Mouse (Mus musculus): ENCODE measurements around the gene Aacs.
"Not testable (repeated sequence)": the region's sequence is repeated elsewhere in the genome, so short reads cannot be mapped to it uniquely, and the experiment has no call there.

Aacs gene

DNA sequence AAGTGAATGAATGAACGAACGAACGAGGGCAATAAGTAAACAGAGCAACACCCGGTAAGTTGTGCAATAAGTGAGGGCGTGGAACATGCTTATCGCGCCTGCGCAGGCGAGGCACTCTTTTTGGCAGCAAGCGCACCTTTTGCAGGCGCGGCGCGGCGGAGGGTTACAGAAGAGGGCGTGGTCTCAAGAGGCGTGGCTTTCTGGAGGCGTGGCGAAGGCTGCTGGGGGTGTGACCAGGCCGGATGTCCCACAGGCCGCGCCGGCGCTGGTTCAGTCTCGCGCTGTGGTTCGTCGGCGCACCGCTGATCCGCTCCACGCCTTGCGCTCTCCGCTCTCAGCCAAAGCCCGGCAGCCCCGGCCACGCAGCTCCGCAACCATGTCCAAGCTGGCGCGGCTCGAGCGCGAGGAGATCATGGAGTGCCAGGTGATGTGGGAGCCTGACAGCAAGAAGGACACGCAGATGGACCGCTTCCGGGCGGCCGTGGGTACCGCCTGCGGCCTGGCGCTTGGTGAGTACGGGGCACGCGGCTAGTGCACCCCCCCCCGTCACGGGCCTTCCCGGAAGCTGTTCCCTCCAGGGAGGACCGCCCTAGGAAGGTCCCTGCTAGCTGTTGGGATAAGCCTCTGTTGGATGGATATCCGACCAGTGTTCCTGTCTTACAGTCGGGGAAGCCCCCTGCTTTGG is at the start of gene Aacs:
TSS of gene Aacs (plus strand) at position 214 of the 685 bp plus-strand sequence.
- peak; percentile 97 for DNase-seq

DNA sequence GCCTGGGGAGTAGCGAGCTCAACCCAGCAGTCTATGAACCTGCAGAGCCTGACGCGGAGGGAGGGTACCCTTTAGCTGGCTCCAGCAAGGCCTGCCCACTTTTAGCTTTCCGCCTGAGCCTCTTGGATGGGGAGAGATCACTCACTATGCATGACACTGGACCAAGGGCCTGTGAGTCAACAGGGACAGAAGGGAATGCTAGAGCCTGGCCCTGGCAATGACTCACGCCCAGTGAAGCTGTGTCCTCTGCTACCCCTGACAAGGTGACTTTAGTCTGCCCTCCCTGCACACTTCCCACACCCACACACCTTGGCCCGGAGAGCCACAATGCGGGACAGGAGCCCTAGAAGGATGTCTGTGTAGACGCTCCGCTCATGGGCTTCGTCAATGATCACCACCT is 49.3 kb upstream of the Aacs start:
- no peak for DNase-seq

DNA sequence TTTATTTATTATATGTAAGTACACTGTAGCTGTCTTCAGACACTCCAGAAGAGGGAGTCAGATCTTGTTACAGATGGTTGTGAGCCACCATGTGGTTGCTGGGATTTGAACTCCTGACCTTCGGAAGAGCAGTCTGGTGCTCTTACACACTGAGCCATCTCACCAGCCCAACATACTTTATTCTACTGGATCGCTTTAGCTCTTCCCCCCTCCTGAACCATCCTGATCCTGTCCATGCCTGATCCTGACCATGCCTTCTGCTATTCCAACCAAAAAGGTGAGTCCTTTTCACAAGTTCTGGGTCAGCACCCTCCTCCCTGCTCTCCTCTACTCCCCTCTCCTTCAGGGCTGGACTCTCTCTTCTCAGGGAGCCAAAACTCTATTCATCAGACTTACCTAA is 43.3 kb upstream of the Aacs start:
- DNase-seq: not testable (repeated sequence)

DNA sequence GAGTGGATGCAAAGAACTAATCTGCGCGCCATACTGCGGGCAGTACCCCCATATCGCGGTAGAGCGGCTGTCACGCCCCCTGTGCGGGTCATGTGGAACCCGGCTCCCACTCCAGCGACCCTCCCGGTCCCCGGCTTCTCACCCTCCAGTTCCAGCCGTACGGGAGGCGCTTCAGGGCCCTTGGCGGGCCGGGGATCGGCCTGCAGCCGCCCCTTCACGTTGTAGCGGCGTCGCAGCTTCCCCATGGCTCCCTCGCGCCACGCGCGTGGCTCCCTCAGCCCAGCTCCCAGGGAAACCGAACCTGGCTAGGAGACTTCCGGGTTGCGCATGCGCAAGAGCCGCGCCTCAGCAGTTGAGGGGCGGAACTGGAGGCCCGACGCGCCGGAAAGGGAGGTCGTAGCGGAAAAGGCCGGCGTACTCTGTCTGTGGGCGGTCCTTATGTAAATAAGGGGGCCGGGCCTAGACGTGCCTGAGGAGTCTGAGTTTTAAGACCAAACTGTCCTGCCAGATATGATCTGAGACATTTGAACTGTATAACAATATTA is 41.7 kb upstream of the Aacs start, which contains the start of gene Dhx37:
TSS of gene Dhx37 (minus strand) at position 329 of the 545 bp plus-strand sequence.
- peak; percentile 91 for DNase-seq

DNA sequence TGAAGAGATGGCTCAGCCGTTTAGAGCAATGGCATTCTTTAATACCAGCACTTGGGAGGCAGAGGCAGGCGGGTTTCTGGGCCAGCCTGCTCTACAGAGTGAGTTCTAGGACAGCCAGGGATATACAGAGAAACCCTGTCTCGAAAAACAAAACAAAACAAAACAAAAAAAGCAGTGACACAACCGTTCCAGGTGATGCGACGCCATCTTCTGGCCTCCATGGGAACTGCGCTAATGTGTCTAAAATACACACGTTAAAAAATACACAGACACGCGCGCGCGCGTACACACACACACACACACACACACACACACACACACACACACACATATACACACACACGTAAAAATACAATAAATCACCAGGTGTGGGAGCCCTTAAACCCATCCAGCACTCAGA is 41.3 kb upstream of the Aacs start:
- DNase-seq: not testable (repeated sequence)

DNA sequence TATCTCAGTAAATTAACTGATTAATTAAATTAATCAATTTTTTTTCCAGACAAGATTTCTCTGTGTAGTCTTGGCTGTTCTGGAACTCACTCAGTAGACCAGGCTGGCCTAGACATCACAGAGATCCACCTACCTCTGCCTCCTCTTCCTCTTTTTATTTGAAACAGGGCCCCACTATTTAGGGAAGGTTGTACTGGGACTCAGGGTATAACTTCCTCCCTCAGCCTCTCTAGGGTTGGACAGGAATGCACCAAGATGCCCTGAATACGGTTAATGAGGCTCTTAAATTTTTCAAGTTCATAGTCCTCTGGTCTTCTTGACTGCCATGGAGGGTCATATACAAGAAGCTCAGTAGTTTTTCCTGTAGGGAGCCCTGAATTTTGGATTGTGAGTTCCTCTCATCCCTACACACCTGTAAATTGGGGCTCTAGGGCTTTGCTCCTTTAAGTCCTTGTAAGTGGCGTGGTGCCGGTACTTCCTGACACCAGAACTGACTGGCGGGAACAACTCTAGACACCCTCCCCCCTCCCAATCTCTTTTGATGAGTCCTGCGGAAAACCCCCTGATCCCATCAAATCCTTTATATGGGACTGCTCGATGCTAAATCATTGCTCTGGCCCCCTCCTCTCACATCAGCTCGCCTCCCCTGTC is 34.9 kb upstream of the Aacs start:
- no peak for DNase-seq

DNA sequence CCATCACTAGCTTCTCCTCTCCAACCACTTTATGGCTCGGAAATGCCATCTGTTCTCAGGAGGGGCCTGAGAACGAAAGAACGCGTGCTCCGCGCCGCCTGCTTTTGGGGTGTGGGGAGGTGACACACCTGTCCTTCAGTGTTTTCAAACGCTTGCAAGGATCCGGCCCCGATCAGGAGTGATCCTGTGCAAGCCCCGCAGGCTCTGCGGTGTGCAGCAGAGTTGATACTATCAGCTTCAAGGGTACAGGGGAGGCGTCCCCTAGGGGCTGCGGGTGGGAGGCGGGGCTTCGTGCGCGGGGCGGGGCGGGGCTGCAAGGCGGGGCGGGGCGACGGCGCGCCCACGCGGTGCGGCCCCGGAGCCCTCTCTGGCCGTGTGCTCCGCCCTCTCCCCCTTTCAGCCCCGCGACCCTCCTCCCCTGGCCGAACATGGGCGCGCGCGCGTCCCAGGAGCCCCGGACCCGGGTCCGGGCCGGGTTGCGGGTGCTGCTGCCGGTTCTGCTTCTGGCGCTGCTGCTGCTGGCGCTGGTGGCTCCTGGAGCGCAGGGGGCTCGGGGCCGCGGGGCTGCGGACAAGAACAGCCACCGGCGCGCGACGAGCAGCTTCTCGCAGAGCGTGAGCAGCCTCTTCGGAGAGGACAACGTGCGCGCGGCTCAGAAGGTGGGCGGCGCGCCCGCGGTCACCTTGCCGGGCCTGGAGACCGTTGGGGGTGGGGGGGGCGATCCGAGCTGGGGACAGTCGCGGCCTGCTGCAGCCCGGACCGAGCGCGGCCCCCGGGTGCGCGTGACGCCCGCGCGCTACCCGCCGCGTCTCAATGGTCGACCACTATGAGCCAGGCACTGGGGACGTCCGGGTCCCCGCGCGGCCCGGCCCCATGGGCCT is 34.1 kb upstream of the Aacs start, which contains the start of gene Bri3bp:
TSS of gene Bri3bp (plus strand) at position 335 of the 881 bp plus-strand sequence.
- peak; percentile 49 for DNase-seq

DNA sequence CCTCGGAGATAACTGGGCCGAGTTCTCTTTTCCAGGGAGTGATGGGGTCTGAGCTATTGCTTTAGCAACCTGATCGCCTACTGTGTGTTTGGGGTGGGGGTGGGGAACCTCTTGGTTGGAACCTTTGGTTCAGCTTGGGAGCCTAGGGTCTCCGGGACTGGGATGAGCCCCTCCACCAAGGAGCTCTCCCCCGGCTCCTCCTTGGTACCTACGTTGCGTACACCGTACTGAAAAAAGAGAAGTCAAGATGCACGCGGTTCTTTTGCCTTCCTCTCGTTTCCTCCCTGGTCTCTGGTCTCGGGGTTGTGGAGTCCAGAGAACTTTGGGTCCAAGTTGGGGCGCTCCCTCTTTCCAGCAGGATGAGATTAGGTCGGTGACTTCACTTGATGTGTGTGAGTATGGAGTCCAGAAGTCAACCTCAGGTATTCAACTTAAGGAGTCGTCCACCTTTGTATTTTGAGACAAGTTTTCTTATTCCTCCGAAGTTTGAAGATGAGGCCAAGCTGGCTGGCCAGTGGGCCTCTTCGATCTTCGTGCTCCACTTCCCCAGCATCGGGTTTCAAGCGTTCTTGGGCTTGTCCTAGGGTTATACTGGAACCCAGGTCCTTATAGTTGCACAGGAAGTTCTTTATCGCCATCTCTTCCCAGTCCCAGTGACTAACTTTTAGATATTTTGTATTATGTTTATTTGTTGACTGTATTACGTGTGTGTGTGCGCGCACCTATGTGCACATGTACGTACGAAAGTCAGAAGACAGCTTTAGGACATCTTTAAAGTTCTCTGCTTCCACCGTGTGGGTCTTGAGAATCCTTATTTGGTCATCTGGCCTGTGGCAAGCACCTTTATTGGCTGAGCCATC is 33.2 kb upstream of the Aacs start:
- DNase-seq: no peak

DNA sequence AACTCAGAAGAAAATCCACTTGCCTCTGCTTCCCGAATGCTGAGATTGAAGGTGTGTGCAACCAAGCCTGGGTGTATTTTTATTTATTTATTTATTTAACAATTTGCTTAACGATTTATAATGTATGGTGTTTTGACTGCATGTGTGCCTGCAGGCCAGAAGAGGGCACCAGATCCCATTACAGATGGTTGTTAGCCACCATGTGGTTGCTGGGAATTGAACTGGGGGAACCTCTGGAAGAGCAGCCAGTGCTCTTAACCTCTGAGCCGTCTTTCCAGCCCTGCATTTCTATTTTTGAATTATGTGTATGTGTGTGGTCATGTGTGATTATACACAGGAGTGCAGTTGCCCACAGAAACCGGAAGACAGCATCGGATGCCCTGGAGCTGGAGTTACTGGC is 32.3 kb upstream of the Aacs start:
- no peak for DNase-seq

DNA sequence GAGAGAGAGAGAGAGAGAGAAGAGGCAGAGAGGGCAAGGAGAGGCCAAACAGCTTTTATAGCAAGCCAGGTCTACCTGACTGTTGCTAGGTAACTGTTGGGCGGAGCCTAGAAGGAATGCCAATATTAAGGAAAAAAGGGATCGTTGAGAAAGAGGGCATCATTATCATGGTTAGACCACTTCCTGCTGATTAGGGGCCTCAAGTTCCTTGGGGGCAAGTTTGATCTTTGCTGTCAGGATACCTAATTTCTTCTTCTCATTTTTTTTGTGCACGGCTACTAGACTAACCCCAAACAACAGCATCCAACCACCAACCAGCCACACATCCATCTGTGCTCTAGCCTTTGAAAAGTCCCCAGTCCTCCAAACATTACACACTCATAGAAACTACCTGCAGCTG is 31.7 kb upstream of the Aacs start:
- no peak for DNase-seq

DNA sequence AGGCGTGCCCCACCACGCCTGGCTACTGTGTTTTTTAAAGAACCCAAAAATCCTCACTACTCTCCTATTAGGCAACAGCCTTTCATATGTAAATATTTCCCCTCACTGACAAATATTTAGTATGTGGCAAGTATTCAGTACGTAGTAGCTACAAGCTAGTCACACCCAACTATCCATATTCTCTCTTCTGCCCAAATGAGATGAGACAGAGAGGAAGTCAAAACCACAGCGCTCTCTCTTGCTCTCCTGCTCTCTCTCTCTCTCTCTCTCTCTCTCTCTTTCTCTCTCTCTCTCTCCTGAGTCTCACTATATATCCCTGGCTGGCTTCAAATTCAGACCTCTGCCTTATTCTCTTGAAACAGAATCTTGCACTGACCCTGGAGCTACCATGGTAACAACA is 31.1 kb upstream of the Aacs start:
- no peak for DNase-seq

DNA sequence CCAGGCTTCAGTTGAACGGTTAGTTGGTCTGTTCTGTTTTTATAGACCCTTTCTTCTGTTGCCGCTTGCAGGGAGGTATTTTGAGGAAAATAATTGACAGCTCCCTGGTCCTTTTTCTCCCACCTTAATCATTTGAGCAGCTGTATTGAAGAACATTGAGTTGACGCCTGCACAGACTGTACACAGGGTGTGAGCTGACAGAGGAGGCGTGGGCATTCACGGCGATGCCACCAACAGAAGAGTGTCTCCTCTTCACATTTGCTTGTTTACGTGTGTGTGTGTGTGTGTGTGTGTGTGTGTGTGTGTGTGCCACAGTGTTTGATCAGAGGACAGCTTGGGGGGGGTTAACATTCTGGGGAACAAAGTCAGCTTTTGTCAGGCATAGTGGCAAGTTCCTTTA is 29.3 kb upstream of the Aacs start:
- no peak for DNase-seq

DNA sequence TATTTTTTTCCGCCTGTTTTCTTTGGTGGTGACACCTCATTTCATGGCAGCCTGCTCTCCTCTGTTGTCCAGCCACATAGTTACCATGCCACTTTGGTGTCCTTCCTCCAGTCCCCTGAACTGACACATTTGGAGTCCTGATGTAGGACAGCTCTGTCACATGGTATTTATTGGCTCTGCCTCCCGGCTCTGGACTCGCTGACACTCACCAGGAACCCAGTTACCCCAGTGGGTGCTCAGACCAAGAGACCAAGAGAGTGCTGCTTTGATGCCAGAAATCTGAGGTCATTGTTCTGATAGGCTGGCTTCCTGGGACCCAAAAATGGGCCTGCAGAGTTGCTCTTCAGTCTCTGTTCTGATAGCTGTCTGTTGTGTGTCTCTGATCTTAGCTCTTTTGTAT is 27.6 kb upstream of the Aacs start:
- no peak for DNase-seq

DNA sequence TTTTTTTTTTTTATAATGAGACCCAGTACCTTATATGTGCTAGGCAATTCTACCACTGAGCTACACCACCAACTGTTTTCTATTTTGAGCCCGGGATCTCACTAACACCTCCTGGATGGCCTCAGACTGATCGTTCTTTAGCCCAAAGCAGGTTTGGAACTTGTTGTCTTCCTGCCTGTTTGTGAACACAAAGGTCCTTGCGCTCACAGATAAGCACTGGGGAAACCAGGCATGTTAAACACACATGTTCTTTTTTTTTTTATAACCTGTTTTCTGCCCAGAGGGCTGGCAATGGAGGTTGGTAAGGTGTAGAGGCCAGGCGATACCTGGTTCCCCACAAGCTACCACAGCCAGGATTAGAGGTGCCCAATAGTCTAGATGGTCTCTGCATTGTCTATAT is 27.0 kb upstream of the Aacs start:
- DNase-seq: no peak

DNA sequence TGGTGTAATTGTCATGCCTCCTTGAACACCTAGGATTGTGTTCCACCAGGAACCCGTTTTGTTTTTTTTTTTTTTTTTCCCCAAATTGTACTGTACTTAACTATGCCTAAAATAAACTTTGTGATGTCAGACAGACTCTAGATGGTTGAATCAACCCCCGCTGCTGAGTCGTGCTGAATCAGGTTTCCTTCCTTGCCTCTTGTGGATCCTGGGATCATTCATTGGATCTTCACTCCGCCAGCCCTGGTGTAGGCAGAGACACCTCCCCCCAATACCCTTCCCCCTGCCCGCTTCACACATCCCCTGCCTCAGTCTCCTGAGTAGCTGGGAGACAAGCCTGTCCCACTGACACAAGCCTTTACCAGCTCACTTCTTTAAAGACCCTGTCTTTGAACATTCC is 26.3 kb upstream of the Aacs start:
- no peak for DNase-seq

DNA sequence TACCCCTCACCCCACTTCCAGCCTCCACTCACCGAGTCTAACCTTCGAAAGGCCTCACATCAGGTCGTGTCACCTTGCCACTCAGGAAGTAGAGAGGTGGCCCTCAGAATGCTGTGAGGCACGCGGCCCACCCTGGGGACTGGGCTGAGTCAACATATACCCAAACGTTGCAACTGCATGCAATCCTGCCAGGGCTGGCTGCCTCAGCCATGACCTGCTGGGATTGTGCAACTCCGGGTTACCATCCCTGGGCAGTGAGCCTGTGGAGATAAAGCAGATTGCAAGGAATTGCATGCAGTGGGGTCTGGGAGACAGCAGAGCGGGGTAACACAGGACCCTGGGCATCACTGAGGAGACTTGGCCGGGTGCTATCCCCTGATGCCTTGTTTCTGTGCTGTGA is 23.0 kb upstream of the Aacs start:
- no peak for DNase-seq

DNA sequence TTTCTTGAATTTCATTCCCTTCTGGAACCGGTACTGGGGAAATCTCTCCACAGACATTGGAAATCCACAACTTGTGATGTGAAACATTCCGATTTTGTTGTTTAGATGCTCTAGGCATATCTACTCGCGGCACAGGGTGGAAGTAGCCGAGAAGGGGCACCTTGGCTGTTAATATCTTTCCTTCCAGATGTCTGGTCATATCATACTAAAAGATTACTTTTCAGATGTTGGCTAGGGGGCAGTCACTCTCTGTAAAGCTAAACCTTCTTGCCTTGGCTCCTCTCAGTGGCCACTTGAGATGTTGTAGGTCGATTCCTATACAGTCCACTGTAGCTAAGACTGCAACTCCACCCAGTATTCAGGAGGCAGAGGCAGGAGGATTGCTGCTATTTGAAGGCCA is 19.5 kb upstream of the Aacs start:
- no peak for DNase-seq

DNA sequence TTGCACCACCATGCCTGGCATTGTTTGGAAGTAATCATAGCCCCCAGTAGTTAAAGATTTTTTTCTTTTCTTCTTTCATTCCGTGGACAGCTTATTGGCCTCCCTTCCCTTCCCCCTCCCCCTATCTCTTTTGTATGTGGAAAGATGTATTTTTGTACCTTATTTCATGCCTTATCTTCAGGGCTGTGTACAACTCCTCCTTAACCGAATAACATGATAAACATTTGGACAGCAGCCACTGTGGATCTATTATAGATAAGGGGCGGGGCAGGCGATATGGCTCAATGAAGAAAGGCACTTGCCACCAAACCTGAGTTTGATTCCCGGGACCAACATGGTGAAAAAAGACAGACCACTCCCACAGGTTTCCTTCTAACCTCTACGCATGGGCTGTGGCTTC is 18.1 kb upstream of the Aacs start:
- DNase-seq: no peak

DNA sequence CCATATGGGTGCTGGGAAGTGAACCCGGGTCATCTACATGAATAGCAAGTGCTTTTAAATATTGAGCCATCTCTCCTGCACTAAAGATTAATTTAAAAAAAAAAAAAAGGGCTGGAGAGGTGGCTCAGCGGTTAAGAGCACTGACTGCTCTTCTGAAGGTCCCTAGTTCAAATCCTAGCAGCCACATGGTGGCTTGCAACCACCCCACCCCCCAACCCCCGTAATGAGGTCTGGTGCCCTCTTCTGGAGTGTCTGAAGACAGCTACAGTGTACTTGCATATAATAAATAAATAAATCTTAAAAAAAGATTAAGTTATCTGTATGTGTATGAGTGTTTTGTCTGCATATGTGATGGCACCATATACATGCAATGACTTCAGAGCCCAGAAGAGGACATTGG is 15.0 kb upstream of the Aacs start:
- no peak for DNase-seq

DNA sequence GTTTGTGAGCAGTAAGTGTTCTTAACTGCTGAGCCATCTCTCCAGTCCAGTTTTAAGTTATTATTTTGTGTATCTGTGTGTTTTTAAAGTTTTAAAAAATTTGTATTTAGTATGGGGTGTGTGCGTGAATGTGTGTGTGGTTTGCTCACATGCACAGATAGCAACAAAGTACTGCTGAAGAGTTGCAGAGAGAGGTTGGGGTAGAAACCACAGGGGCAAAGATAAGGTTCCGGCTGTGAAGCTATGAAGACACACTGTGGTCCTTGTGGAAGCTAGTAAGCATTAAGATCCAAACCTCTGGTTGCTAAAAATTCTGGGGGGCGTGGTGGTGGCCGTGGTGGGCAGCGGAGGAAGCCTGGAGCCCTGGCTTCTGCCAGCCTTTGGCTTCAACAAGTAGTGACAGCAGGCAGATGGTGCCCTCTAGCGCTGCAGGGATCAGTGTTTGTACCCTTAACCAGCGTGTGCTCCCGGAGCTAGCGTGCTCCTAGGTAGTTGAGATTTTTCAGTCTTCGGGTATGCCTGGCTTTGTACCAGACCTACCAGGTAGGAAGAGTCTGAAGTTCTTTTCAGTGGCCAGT is 13.7 kb upstream of the Aacs start:
- peak; percentile 59 for DNase-seq

DNA sequence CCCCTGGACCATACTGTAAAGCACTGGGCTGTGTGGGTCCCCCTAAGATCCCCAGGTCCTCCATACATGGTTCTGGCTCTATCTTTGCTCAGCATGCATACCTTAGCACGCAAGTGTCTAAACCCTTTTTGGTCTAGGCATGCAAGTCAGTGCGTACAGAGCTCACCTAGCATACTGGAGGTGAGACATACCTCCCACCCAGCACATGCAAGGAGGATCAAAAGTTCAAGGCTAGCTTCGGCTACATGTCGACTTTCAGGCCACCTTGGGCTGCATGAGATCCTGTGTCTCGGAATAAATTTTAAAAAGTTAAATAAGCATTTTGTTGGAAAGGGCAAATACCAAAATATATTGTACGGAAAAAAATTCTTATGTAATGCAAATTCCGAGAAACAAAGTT is 10.4 kb upstream of the Aacs start:
- no peak for DNase-seq

DNA sequence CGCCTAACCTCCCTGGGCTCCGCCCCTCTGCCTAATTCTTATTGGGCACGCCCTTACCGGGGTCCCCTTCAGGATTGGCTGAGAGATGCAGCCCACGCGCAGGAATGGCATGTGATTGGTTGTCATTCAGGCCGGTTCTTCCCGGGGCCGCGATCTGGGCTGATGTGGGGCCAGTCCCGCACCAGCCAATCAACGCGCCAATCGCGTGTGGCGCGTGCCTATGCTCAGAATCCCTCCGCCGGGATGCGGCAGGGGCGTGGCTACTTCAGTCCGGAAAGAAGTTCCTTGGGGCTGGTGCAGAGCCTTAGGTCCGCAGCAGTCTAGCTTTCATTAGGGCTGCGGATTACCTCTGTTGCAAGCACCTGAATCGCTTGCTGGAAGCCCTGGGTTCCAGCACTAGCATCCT is 9.9 kb upstream of the Aacs start:
- peak; percentile 99 for DNase-seq
